ENCODE assay signal across 29 mouse cellular contexts in genomic region chr11:62107272-62107836, GRCm38 (mm10).
DNase-seq lines count a peak whose midpoint lies in the region; ATAC-seq and TF ChIP-seq lines count a peak whose summit lies in the region.
"Had no signal": no experiment of that assay in that cellular context is flagged by ENCODE, and none has a peak within 500 bp of the region (broad histone marks: within the 10 kb centered on the region; RNA-seq: fewer than 3 reads in every experiment).

No protein-coding gene starts in this region.

- no peaks in the 10 kb centered on the region for H3K4me1 ChIP-seq in hindbrain, embryonic 13.5 days (replicated peaks)
- no peaks in the 10 kb centered on the region for H3K4me1 ChIP-seq in hindbrain, embryonic 16.5 days (ENCODE audit: control insufficient read depth, insufficient read depth, low read depth, low read length)
- H3K4me1 ChIP-seq in intestine, embryonic 16.5 days (ENCODE audit: control insufficient read depth, insufficient read depth, low read length) = peaks cover 12% of the 10 kb centered on the region
- peaks cover 25% of the 10 kb centered on the region; the same call in 1 of the 2 replicates for H3K4me1 ChIP-seq in small intestine, adult 2 months (ENCODE audit: control insufficient read depth, insufficient read depth, insufficient read length, low read length)
- H3K4me1 ChIP-seq: embryonic facial prominence, embryonic 10.5 days; embryonic facial prominence, embryonic 15.5 days had no signal

- no peak for TF ChIP-seq POLR2A in small intestine, adult 2 months (IDR thresholded peaks at IDR 0.05; ENCODE audit: low read depth, low read length)

- no peak for ATAC-seq in hindbrain, embryonic 13.5 days (ENCODE audit: low FRiP score)
- no peak for ATAC-seq in hindbrain, embryonic 16.5 days
- ATAC-seq in intestine, embryonic 16.5 days = peak; percentile 89
- ATAC-seq: Patski had no signal

- H3K36me3 ChIP-seq in hindbrain, embryonic 13.5 days = no peaks in the 10 kb centered on the region
- no peaks in the 10 kb centered on the region for H3K36me3 ChIP-seq in hindbrain, embryonic 16.5 days (ENCODE audit: control insufficient read depth, insufficient read depth, low read length)
- no peaks in the 10 kb centered on the region for H3K36me3 ChIP-seq in intestine, embryonic 16.5 days (ENCODE audit: control insufficient read depth, insufficient read depth, low read length)
- no peaks in the 10 kb centered on the region for H3K36me3 ChIP-seq in small intestine, adult 2 months (ENCODE audit: control insufficient read depth, insufficient read depth, low read length)
- H3K36me3 ChIP-seq: embryonic facial prominence, embryonic 10.5 days; embryonic facial prominence, embryonic 15.5 days; forebrain, embryonic 12.5 days; kidney, embryonic 15.5 days; neural tube, embryonic 12.5 days had no signal

- no peaks in the 10 kb centered on the region for H3K9me3 ChIP-seq in hindbrain, embryonic 13.5 days
- H3K9me3 ChIP-seq in hindbrain, embryonic 16.5 days (ENCODE audit: control insufficient read depth, low read length) = no peaks in the 10 kb centered on the region
- H3K9me3 ChIP-seq in intestine, embryonic 16.5 days (ENCODE audit: control insufficient read depth, low read length) = no peaks in the 10 kb centered on the region
- H3K9me3 ChIP-seq: embryonic facial prominence, embryonic 10.5 days; embryonic facial prominence, embryonic 15.5 days; forebrain, embryonic 12.5 days; kidney, embryonic 15.5 days; neural tube, embryonic 12.5 days had no signal

- H3K4me2 ChIP-seq in hindbrain, embryonic 13.5 days = no peak overlapping the region
- H3K4me2 ChIP-seq in hindbrain, embryonic 16.5 days (ENCODE audit: low read length) = no peak overlapping the region
- no peak overlapping the region for H3K4me2 ChIP-seq in intestine, embryonic 16.5 days (ENCODE audit: low read depth, low read length)
- H3K4me2 ChIP-seq: embryonic facial prominence, embryonic 15.5 days; forebrain, embryonic 12.5 days; kidney, embryonic 15.5 days; lung, embryonic 14.5 days; midbrain, embryonic 11.5 days; neural tube, embryonic 12.5 days had no signal

- 89% methylated on average over 2 of the region's 2 CpGs for WGBS in hindbrain, embryonic 13.5 days
- WGBS in hindbrain, embryonic 16.5 days = 92% methylated on average over 2 of the region's 2 CpGs
- 60% methylated on average over 2 of the region's 2 CpGs for WGBS in intestine, embryonic 16.5 days
- WGBS in small intestine, adult 2 months = 33% methylated on average over 2 of the region's 2 CpGs

- no peak for TF ChIP-seq CTCF in left cerebral cortex, adult 2 months (IDR thresholded peaks at IDR 0.05)
- TF ChIP-seq CTCF in small intestine, adult 2 months (IDR thresholded peaks at IDR 0.05; ENCODE audit: extremely low read depth, insufficient read length, insufficient replicate concordance, low read depth, low read length) = no peak

- H3K27me3 ChIP-seq in hindbrain, embryonic 13.5 days = no peaks in the 10 kb centered on the region
- H3K27me3 ChIP-seq in hindbrain, embryonic 16.5 days (replicated peaks; ENCODE audit: control insufficient read depth, insufficient read depth, low read length) = no peaks in the 10 kb centered on the region
- no peaks in the 10 kb centered on the region for H3K27me3 ChIP-seq in intestine, embryonic 16.5 days (replicated peaks; ENCODE audit: control insufficient read depth, insufficient read depth, low read length)
- H3K27me3 ChIP-seq in small intestine, adult 2 months (ENCODE audit: control insufficient read depth, insufficient read depth, low read length) = no peaks in the 10 kb centered on the region
- H3K27me3 ChIP-seq: CH12.LX; embryonic facial prominence, embryonic 15.5 days; forebrain, embryonic 12.5 days; kidney, embryonic 15.5 days; neural tube, embryonic 12.5 days; Patski had no signal

- H3K4me3 ChIP-seq in hindbrain, embryonic 13.5 days = no peak overlapping the region
- H3K4me3 ChIP-seq in hindbrain, embryonic 16.5 days (ENCODE audit: low read length) = no peak overlapping the region
- no peak overlapping the region for H3K4me3 ChIP-seq in left cerebral cortex, adult 2 months
- H3K4me3 ChIP-seq in intestine, embryonic 16.5 days (ENCODE audit: low read length) = no peak overlapping the region
- H3K4me3 ChIP-seq in small intestine, adult 2 months (ENCODE audit: low read depth, low read length) = no peak overlapping the region
- H3K4me3 ChIP-seq: embryonic facial prominence, embryonic 10.5 days; embryonic facial prominence, embryonic 15.5 days; forebrain, embryonic 12.5 days; kidney, embryonic 15.5 days; neural tube, embryonic 12.5 days had no signal

- intact Hi-C loops in left cerebral cortex, adult 2 months (cut with DNase I) = no loop called here

- no peak for DNase-seq in left cerebral cortex, adult 2 months (ENCODE audit: extremely low spot score in 1 of 2, low spot score in 2 of 2)
- DNase-seq in left cerebral cortex, adult 11 months (ENCODE audit: low spot score) = no peak
- no peak for DNase-seq in adrenal gland, adult 2 months
- DNase-seq in embryo, embryonic 9.5 days (ENCODE audit: extremely low spot score) = no peak
- DNase-seq: adrenal gland, postnatal 25 days; cerebellum, adult 18-20 months; cerebellum, postnatal 10 days; gastrocnemius, postnatal 14 days; heart, postnatal 14 days; kidney, adult 18-20 months; kidney, postnatal 25 days; liver; lung, embryonic 14.5 days; lung, postnatal 14 days; thymus, adult 2 months; thymus, postnatal 36 days had no signal

- H3K9ac ChIP-seq in hindbrain, embryonic 13.5 days = no peak overlapping the region
- H3K9ac ChIP-seq in hindbrain, embryonic 16.5 days (ENCODE audit: low read depth, low read length) = no peak overlapping the region
- no peak overlapping the region for H3K9ac ChIP-seq in intestine, embryonic 16.5 days (ENCODE audit: low read depth, low read length)
- H3K9ac ChIP-seq: embryonic facial prominence, embryonic 15.5 days; forebrain, embryonic 12.5 days; kidney, embryonic 15.5 days; liver, embryonic 14.5 days; lung, embryonic 14.5 days; neural tube, embryonic 12.5 days had no signal

- H3K27ac ChIP-seq in hindbrain, embryonic 13.5 days = peak overlapping the region; percentile 70
- no peak overlapping the region for H3K27ac ChIP-seq in hindbrain, embryonic 16.5 days (ENCODE audit: low read depth, low read length)
- H3K27ac ChIP-seq in left cerebral cortex, adult 2 months = peak overlapping the region; percentile 47; the same call in 1 of the 2 replicates
- peak overlapping the region; percentile 81 for H3K27ac ChIP-seq in intestine, embryonic 16.5 days (ENCODE audit: low read length)
- peak overlapping the region; percentile 91 for H3K27ac ChIP-seq in small intestine, adult 2 months (ENCODE audit: insufficient read depth, low read depth, low read length)
- H3K27ac ChIP-seq: embryonic facial prominence, embryonic 10.5 days; embryonic facial prominence, embryonic 15.5 days; forebrain, embryonic 12.5 days; kidney, embryonic 15.5 days; liver, embryonic 14.5 days; neural tube, embryonic 12.5 days had no signal
